Mouse (Mus musculus): ENCODE data around the gene Agfg1.
"Not testable (repeated sequence)": the region's sequence is repeated elsewhere in the genome, so short reads cannot be mapped to it uniquely, and the experiment has no call there.

The Agfg1 gene

GRCm38 (mm10) chr1:82913025-82913424, 73.7 kb downstream of the Agfg1 start, which contains the start of gene A030005L19Rik:
A030005L19Rik (plus strand) TSS chr1:82913325.
- DNase-seq (ENCODE audit: low spot score in 2 of 2) = no peak

GRCm38 (mm10) chr1:82913434-82913833, 74.2 kb downstream of the Agfg1 start:
- not testable (repeated sequence) for DNase-seq (ENCODE audit: low spot score in 2 of 2)

DNA sequence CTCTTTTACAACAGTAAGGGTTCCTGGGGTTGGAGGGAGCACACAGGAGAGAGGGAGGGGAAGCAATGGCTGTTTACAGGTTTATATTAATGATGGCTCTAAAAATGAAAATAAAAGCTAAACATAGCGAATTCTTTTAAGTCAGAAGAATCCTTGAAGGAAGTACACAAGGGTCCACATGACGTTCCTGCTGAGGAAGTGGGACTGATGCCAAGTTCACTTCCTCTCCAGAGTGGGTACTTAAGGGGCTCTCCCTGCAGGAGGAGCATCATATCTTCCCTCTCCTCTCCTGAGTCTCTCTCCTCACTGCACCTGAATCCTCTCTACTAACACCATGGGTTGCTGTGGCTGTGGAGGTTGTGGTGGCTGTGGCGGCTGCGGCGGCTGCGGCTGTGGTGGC, 85.4 kb downstream of the Agfg1 start, which contains the start of gene A030014E15Rik:
Gene A030014E15Rik (plus strand): TSS at position 268 of the 400 bp plus-strand sequence.
- no peak for DNase-seq (ENCODE audit: low spot score in 2 of 2)

DNA sequence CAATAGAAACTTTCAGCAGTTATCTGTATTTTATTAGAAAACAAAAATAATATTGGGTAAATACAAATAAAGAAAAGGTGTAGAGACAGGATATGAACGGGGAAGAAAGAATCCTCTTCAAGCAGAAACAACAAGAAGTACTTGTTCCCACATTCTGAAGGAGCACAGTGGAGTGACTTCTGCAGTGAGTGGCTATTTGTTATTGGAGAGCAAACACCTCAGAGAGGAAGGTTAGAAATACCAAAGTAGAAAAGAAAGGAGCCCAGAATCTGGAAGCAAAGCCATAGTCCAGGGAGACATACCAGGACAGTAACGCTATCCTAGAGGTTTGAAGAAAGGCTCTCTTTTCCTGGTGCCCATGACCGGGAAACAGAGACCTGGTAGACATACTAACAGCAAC, 91.3 kb downstream of the Agfg1 start:
- not testable (repeated sequence) for DNase-seq (ENCODE audit: low spot score in 2 of 2)

- DNase-seq (ENCODE audit: low spot score in 2 of 2) = not testable (repeated sequence)
Observed at GRCm38 (mm10) chr1:82931326-82931725, 92.0 kb downstream of the Agfg1 start, which contains the start of gene Gm6217. Gm6217 (minus strand) TSS chr1:82931399.

GRCm38 (mm10) chr1:82938666-82939065, 99.4 kb downstream of the Agfg1 start:
- no peak for DNase-seq (ENCODE audit: low spot score in 2 of 2)

- DNase-seq (ENCODE audit: low spot score in 2 of 2) = not testable (repeated sequence)
Observed at GRCm38 (mm10) chr1:82942505-82942904, 103.2 kb downstream of the Agfg1 start.

DNA sequence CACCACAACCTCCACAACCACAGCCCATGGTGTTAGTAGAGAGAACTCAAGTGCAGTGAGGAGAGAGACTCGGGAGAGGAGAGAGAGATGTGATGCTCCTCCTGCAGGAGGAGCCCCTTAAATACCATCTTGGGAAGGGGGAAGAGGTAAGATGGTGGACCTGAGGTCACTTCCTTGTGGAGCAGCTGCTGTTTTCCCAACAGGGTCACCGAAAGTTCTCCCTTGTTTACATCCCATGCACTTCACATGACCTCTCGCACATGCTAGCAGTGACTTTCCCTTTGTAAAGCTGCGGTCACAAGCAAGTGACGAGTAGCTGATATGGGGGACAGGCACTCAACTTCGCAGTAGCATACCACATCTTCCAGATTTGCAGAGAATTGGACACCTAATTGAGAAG, 104.0 kb downstream of the Agfg1 start, which contains the start of gene A030003K21Rik:
Gene A030003K21Rik (minus strand): TSS at position 94 of the 400 bp plus-strand sequence.
- DNase-seq (ENCODE audit: low spot score in 2 of 2) = not testable (repeated sequence)

DNA sequence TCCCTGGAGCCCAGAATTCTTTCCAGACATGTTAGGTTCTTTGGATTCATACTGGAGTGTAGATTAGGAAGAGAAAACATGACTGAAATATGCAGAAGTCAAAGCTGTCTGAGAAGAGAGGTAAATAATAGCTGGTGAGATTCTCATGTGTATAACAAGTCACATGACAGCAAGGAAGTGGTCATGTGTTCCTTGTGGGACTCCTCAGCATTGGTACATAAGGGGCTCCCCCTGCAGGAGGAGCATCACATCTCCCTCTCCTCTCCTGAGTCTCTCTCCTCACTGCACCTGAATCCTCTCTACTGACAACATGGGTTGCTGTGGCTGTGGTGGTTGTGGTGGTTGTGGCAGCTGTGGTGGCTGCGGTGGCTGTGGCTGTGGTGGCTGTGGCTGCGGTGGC, 106.7 kb downstream of the Agfg1 start:
- not testable (repeated sequence) for DNase-seq (ENCODE audit: low spot score in 2 of 2)

- DNase-seq (ENCODE audit: low spot score in 2 of 2) = no peak
Observed at GRCm38 (mm10) chr1:82948601-82949000, 109.3 kb downstream of the Agfg1 start.
